Mouse (Mus musculus) thymus, adult 18-20 months (tissue): ENCODE results near the gene Ccdc50.
A peak's percentile ranks its signal among the peaks of the same experiment; 100 is the strongest.

Experiments
- DNase-seq, 2 experiments: peaks; one replicate each; pipeline ENCODE4 v3.0.0; 2022; ENCODE audit warnings: mixed read lengths in 2 of 2

Ccdc50 gene

DNA sequence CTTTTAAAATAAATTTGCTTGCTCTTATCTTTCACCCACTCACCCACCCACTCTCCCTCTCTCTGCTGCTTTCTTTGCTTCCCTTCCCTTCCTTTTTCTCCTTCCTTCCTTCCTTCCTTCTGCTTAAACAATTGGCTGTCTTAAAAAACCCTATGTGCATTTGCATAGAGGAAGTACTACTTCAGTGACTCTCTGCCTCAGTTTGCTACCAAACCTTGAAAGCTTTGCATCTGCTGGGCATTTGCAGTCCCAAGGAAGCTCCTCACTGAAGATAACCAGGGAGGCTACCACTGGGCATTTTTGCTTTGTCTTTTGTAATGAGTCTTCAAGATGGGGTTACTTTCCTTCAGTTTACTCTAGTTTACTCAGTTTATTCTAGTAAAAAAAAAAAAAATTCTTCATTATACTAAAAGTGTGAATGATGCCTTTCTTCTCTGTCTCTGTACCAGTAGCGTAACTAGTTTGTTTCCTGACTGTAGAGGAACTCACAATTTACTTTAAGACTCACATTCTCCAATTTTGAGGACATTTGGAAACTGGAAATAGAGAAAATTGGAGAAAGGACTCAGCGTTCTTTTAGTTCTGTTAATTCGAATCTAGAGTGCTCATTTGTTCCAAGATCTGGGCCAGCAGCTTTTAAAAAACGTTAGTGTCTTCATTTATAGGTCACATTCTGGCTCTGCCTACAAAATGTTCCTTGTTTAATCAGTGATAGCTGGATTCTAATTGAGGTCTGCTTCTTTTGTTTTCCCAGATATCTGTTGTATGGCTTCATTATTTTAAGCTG is 6.8 kb downstream of the Ccdc50 start:
- DNase-seq, result no peak

DNA sequence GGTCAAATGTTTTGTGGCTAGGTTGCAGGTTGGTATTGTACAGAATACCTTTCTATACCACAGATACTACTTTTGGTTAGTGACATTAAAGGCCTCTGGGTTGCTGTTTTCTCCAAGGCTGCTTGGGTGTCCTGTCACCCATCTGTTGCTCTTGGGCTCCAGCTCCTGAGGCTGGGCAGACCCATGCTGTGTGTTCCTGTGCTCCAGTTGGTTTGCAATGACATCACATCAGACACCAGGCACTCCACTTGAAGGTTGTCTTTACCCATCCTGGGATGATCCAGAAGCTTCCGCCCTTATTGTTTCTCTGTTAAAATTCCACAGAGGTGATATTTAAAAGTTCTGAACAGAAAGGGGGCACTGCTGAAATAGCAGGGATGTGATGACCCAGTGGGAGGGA is 8.3 kb downstream of the Ccdc50 start:
- no peak for DNase-seq

GRCm38 (mm10) chr16:27399026-27399718 is 10.5 kb downstream of the Ccdc50 start:
- no peak for DNase-seq

DNA sequence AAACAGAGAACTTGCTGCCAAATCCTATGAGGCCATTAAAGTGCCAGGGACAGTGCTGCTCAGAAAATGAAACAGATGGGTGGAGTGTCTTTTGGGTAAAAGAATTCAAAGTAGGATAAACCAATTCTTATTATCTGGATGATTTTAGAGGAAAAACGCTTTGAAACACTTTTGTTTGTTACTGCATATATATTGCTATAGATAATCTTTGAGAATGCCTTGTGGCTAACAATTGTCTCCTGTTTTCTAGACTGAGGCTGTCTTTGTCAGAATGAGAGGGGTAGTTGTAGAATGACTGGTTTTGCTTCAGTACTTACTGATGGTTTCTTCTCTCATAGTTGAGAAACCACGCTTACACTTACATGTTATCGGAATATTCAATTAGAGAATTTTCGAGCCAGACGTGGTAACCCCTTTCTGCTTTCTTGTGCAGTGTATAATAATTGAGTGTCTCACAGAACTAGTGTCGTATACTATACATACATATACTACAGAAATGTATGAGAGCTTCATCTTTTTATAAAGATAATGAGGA is 11.1 kb downstream of the Ccdc50 start:
- DNase-seq, result no peak

DNA sequence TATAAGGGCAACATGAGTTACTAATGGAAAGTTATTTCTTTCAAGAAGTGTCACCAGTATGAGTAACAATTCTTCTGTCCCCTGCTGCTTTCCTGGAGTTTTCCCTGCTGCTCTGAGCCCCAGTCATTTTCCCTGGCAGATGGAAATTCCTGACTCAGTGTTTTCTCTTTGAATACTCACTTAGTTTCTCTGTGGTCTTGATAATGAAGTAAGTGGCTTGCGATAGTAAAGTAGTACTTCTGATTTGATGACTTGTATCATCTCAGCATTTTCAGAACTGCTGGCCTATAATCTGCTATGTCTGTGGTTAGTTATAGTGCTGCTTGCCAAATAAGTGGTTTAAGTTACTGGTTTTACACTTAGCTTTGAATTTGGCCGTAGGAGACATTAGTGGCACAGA is 12.9 kb downstream of the Ccdc50 start:
- DNase-seq, result no peak

GRCm38 (mm10) chr16:27404107-27404506 is 15.4 kb downstream of the Ccdc50 start:
- DNase-seq, result no peak

DNA sequence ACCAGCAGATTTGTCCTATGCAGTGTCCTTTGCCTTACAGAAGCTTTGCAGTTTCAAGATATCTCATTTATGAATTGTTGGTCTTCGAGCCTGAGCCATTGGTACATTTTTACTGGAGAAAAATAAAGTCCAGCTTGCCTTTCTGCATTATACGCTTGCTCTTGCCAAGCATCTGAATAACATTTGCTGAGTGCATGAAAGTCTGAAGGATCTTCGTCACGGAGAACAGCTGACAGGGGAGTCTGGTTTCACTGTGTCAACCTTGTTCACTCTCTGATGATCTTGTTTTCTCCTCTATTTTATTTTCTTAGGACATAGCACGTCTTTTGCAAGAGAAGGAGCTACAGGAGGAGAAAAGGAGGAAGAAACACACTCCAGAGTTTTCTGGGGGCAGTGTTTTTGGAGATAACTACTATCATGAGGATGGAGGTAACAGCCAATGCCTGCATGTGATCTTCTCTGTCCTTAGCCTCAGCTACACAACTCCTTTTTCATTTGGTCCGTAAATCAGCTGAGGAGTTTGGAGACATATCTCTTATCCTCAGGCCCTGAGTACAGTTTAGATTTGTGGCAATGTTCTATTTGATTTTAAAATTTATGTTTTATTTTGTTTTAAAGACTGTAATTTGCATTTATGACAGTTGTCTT is 28.4 kb downstream of the Ccdc50 start:
- DNase-seq, result no peak

DNA sequence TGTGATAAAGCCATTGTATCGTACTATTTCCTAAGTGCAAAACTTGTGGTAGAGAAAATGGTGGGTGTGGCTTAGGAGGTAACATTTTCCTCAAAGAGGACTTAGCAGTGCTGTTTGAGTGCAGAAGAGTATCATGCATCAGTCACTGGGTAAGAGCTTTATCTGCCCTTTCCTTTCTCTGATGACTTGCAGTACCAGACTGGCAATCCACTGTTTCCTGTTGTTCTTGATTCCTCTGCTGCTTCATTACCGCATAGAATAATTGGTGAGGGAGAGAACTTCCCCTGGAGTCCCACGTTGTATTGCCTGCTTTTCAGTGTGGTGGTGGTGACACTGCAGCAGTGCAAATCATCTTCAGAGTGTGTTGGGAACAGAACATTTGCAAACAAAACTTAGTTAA is 29.0 kb downstream of the Ccdc50 start:
- no peak for DNase-seq

DNA sequence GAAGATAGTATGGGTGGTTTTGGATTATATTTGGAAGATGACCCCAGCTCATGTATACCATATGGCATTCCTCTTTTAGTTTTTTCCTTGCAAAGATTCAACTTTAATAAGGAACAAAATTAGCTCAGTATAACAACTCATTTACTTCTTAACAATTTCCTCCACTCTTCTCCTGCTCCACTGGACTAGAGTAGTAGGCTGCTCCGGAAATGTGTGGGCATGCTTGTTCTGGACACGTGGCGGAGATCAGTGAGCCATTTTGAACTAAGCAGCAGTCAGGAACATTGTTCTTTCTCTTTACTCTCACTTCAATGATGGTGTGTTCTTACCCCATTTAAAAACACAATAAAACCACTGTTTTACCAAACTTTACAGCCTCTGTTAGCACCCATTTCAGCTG is 32.3 kb downstream of the Ccdc50 start:
- DNase-seq, result no peak

- DNase-seq, result no peak
Measured at GRCm38 (mm10) chr16:27435034-27435433, 46.4 kb downstream of the Ccdc50 start.

DNA sequence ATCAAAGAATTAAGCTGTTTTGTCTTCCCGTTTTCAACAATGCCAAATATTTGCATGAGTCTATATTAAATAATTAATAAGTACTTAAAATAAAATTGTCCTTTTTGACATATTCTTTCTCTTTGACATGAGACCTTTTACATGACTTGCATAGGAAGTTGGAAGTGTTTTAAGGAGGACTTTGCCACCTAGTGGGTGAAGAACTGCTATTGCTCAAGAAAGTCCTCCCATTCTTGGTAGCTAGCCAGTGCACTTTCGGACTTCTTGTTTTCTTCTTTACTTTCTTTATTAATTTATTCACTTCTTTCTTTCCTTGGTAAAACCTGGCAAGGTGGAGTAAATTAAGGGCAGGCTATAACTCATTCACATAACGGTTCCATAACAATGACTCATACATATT is 55.3 kb downstream of the Ccdc50 start:
- no peak for DNase-seq

GRCm38 (mm10) chr16:27449360-27449759 is 60.7 kb downstream of the Ccdc50 start:
- DNase-seq, result no peak

DNA sequence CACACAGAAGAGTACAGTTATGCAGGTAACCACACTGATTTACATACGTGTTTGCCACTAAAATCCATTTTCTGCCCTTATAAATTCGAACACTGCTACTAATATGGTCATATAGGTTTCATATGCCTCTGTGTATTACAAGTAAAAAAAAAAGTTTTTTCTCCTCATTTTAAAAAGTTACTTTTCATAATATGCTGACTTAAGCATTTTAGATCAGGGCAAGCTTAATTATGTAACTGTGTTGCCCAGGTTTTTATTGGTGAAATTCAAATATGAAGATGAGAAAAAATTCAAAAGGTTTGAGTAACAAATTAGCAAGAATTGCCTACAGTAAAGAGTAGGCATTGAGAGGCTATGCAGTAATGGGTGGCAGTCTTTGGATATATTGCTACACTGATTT is 62.0 kb downstream of the Ccdc50 start:
- no peak for DNase-seq

GRCm38 (mm10) chr16:27453396-27453795 is 64.7 kb downstream of the Ccdc50 start:
- DNase-seq, result no peak

GRCm38 (mm10) chr16:27453823-27454222 is 65.2 kb downstream of the Ccdc50 start:
- no peak for DNase-seq

DNA sequence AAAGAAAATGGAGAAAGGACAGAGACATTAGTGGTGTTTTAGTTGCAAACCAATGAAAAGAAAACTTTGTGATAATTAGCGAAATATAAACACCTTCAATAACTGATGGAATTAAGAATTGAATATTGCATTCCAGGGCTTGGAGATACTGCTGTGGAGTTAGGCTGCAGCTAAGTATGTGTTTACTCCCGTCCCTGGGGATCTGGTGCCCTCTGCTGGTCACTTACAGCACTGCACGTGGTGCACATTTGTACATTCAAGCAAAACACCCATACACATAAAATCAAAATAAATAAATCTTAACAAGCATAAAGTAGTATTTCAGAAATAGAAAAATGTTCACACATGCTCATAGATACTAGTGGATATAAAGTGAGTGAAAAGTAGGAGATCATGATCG is 68.6 kb downstream of the Ccdc50 start:
- peak; percentile 12 to 17 for DNase-seq

DNA sequence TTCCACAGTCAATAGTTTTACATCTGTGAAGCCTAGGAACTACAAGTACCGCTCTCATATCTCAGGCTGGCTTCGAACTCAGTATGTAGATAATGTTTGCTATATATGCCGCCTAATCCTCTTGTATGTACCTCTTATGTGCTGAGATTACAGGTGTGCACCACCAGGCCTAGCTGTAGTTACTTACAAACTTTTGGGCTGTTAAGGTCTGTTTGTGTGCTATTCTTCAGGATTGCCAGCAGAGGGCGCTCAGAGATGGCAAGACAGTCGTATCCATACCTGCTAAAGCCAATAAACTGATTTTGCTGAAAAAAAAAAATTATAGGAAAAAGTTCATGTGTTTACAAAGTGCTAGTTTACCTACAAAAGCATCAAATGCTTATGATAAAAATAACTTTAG is 80.1 kb downstream of the Ccdc50 start:
- DNase-seq, result no peak

GRCm38 (mm10) chr16:27471389-27471788 is 82.7 kb downstream of the Ccdc50 start:
- no peak for DNase-seq

GRCm38 (mm10) chr16:27483834-27484233 is 95.2 kb downstream of the Ccdc50 start:
- DNase-seq, result no peak
